ENCODE assay signal across 9 mouse cellular contexts in genomic region chr4:82435716-82436115, GRCm38 (mm10).
DNase-seq lines count a peak whose midpoint lies in the region; ATAC-seq lines count a peak whose summit lies in the region.
"Had no signal": no experiment of that assay in that cellular context is flagged by ENCODE, and none has a peak within 500 bp of the region (broad histone marks: within the 10 kb centered on the region; RNA-seq: fewer than 3 reads in every experiment).

No protein-coding gene starts in this region.

- peaks cover 41% of the 10 kb centered on the region for H3K4me1 ChIP-seq in forebrain, embryonic 10.5 days
- peaks cover 49% of the 10 kb centered on the region for H3K4me1 ChIP-seq in forebrain, embryonic 14.5 days (ENCODE audit: control insufficient read depth, insufficient read depth, low read length)
- H3K4me1 ChIP-seq in heart, embryonic 16.5 days (ENCODE audit: control insufficient read depth, insufficient read depth, low read length) = peaks cover 67% of the 10 kb centered on the region
- H3K4me1 ChIP-seq in liver, embryonic 13.5 days (replicated peaks) = 0 out of 2 replicates have a peak, but pooled peaks cover 3% of the 10 kb centered on the region

- no peak overlapping the region for H3K4me3 ChIP-seq in forebrain, embryonic 10.5 days
- no peak overlapping the region for H3K4me3 ChIP-seq in forebrain, embryonic 14.5 days (ENCODE audit: low read depth, low read length)
- H3K4me3 ChIP-seq in heart, embryonic 16.5 days (ENCODE audit: low read length) = no peak overlapping the region
- no peak overlapping the region for H3K4me3 ChIP-seq in liver, embryonic 13.5 days (replicated peaks)
- H3K4me3 ChIP-seq: erythroblast, embryonic 14.5 days had no signal

- peak overlapping the region; percentile 27; the same call in 1 of the 2 replicates for H3K27ac ChIP-seq in forebrain, embryonic 10.5 days
- no peak overlapping the region for H3K27ac ChIP-seq in forebrain, embryonic 14.5 days (ENCODE audit: low read depth, low read length)
- H3K27ac ChIP-seq in heart, embryonic 16.5 days (ENCODE audit: low read length) = peak overlapping the region; percentile 82
- H3K27ac ChIP-seq in liver, embryonic 13.5 days = no peak overlapping the region

- H3K9me3 ChIP-seq in forebrain, embryonic 10.5 days = no peaks in the 10 kb centered on the region
- no peaks in the 10 kb centered on the region for H3K9me3 ChIP-seq in forebrain, embryonic 14.5 days (replicated peaks; ENCODE audit: control insufficient read depth, low read length)
- no peaks in the 10 kb centered on the region for H3K9me3 ChIP-seq in heart, embryonic 16.5 days (replicated peaks; ENCODE audit: control insufficient read depth, low read length)
- H3K9me3 ChIP-seq in liver, embryonic 13.5 days (replicated peaks) = no peaks in the 10 kb centered on the region

- H3K36me3 ChIP-seq in forebrain, embryonic 10.5 days (replicated peaks) = no peaks in the 10 kb centered on the region
- H3K36me3 ChIP-seq in forebrain, embryonic 14.5 days (ENCODE audit: control insufficient read depth, insufficient read depth, low read length) = no peaks in the 10 kb centered on the region
- no peaks in the 10 kb centered on the region for H3K36me3 ChIP-seq in heart, embryonic 16.5 days (ENCODE audit: control insufficient read depth, insufficient read depth)
- H3K36me3 ChIP-seq in liver, embryonic 13.5 days = no peaks in the 10 kb centered on the region

- no peaks in the 10 kb centered on the region for H3K27me3 ChIP-seq in forebrain, embryonic 10.5 days (ENCODE audit: poor library complexity, severe bottlenecking)
- H3K27me3 ChIP-seq in forebrain, embryonic 14.5 days (replicated peaks; ENCODE audit: control insufficient read depth, insufficient read depth, low read length) = no peaks in the 10 kb centered on the region
- H3K27me3 ChIP-seq in heart, embryonic 16.5 days (ENCODE audit: control insufficient read depth, insufficient read depth, low read length) = no peaks in the 10 kb centered on the region
- H3K27me3 ChIP-seq in liver, embryonic 13.5 days = no peaks in the 10 kb centered on the region

- ATAC-seq in forebrain, embryonic 14.5 days = no peak
- ATAC-seq in heart, embryonic 16.5 days (replicated peaks; ENCODE audit: extremely low read depth, insufficient read depth, low FRiP score) = peak; percentile 75
- ATAC-seq in liver, embryonic 13.5 days (ENCODE audit: low read depth) = peak; percentile 34; the same call in 1 of the 2 replicates
- no peak for ATAC-seq in erythroblast, adult 5-6 weeks (replicated peaks; ENCODE audit: low FRiP score, poor library complexity, severe bottlenecking)
- no peak for ATAC-seq in CD4-positive, CD25-positive, alpha-beta regulatory T cell, adult 4 months

- 38% methylated on average over 5 of the region's 5 CpGs for WGBS in forebrain, embryonic 10.5 days
- WGBS in forebrain, embryonic 14.5 days = 28% methylated on average over 5 of the region's 5 CpGs
- WGBS in heart, embryonic 16.5 days = 30% methylated on average over 5 of the region's 5 CpGs
- WGBS in liver, embryonic 13.5 days (ENCODE audit: insufficient replicate concordance) = 29% methylated on average over 5 of the region's 5 CpGs

- H3K9ac ChIP-seq in forebrain, embryonic 14.5 days (ENCODE audit: low read length) = no peak overlapping the region
- H3K9ac ChIP-seq in heart, embryonic 16.5 days (ENCODE audit: low read length) = peak overlapping the region; percentile 43; the same call in 1 of the 2 replicates
- no peak overlapping the region for H3K9ac ChIP-seq in liver, embryonic 13.5 days

- H3K4me2 ChIP-seq in forebrain, embryonic 14.5 days (ENCODE audit: low read length) = no peak overlapping the region
- H3K4me2 ChIP-seq in heart, embryonic 16.5 days (ENCODE audit: low read depth, low read length) = no peak overlapping the region
- no peak overlapping the region for H3K4me2 ChIP-seq in liver, embryonic 13.5 days

- no peak for DNase-seq in forebrain, embryonic 10.5 days (ENCODE audit: extremely low spot score, low spot score)
- no peak for DNase-seq in forebrain, embryonic 14.5 days (ENCODE audit: low spot score)
- peak; percentile 40 for DNase-seq in adrenal gland, adult 8-10 months
- no peak for DNase-seq in liver, embryonic 13.5 days
- DNase-seq in ovary, postnatal 36 days (ENCODE audit: low spot score) = no peak

Comparison
In these comparisons a context has a peak if more than half of its experiments do, and no peak if none do; other contexts are left out.
1. H3K27ac ChIP-seq: peak in forebrain, embryonic 10.5 days (single experiment) and heart, embryonic 16.5 days (single experiment); none in forebrain, embryonic 14.5 days (single experiment) and liver, embryonic 13.5 days (single experiment).
2. ATAC-seq: peak in heart, embryonic 16.5 days (single experiment) and liver, embryonic 13.5 days (single experiment); none in forebrain, embryonic 14.5 days (single experiment), erythroblast, adult 5-6 weeks (single experiment) and CD4-positive, CD25-positive, alpha-beta regulatory T cell, adult 4 months (single experiment).